In the genomic region with DNA sequence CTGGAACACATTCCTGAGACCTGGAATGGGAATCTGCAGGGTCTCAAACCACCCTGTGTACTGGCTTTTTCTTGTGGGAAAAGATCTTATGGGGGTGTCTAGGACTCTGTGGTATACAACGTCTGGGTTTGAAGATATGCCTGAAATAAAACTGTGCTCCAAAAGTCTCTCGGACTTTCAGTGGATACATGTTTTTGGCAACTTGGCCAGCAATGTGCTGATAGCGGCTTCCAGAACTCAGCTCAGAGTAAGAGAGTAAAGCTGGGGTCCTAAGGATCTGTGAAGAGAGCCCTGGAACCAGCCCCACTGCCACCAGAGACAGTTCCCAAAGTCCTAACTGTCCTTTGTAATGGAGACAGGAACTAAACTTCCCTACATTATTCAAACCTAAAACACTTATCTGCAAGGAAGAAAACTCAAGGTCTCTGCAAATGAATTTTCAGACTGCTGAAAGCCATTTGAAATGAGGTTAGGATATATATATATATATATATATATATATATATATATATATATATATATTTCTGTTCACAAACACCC, we compare ENCODE assay signal across 27 mouse cellular contexts. TPM values are rescaled to one million over a fixed set of nuclear protein-coding genes. Genes with fewer than 3 reads are reported as not detected.
A peak's percentile ranks its signal among the peaks of the same experiment; 100 is the strongest.
DNase-seq lines count a peak whose midpoint lies in the region; ATAC-seq and TF ChIP-seq lines count a peak whose summit lies in the region.
"Had no signal": no experiment of that assay in that cellular context is flagged by ENCODE, and none has a peak within 500 bp of the region (broad histone marks: within the 10 kb centered on the region; RNA-seq: fewer than 3 reads in every experiment).

No protein-coding gene starts in this region.

- 7% methylated on average over 3 of the region's 3 CpGs for WGBS in hindbrain, embryonic 11.5 days
- WGBS in hindbrain, postnatal 0 days, result 29% methylated on average over 3 of the region's 3 CpGs
- WGBS in midbrain, embryonic 11.5 days, result 6% methylated on average over 3 of the region's 3 CpGs
- 16% methylated on average over 3 of the region's 3 CpGs for WGBS in midbrain, postnatal 0 days

- DNase-seq in embryo, embryonic 10.5 days (ENCODE audit: low spot score), result peak; percentile 46
- no peak for DNase-seq in embryo, embryonic 10 days (ENCODE audit: low spot score)
- DNase-seq in hindbrain, embryonic 11.5 days (ENCODE audit: low spot score), result peak; percentile 41
- no peak for DNase-seq in hindbrain, postnatal 0 days (ENCODE audit: low spot score)
- DNase-seq in midbrain, embryonic 11.5 days (ENCODE audit: low spot score, missing footprints), result peak; percentile 92
- DNase-seq in midbrain, postnatal 0 days (ENCODE audit: low spot score), result no peak
- DNase-seq in brain, embryonic 14.5 days (ENCODE audit: low read depth), result peak; percentile 5
- no peak for DNase-seq in heart, adult 11 months
- DNase-seq: adrenal gland, adult 2 months; adrenal gland, postnatal 10 days; adrenal gland, postnatal 25 days; B cell, adult 2 months; cerebellum, adult 11-12 months; cerebellum, adult 2 months; cerebellum, adult 9-10 months; cerebellum, postnatal 10 days; cerebellum, postnatal 25 days; forebrain, postnatal 0 days had no signal

- no peaks in the 10 kb centered on the region for H3K9me3 ChIP-seq in hindbrain, embryonic 11.5 days (ENCODE audit: control insufficient read depth, low read length)
- no peaks in the 10 kb centered on the region for H3K9me3 ChIP-seq in hindbrain, postnatal 0 days (ENCODE audit: low read length)
- no peaks in the 10 kb centered on the region for H3K9me3 ChIP-seq in midbrain, embryonic 11.5 days (ENCODE audit: control insufficient read depth, low read length)
- no peaks in the 10 kb centered on the region for H3K9me3 ChIP-seq in midbrain, postnatal 0 days (ENCODE audit: low read length)
- H3K9me3 ChIP-seq: embryonic facial prominence, embryonic 10.5 days; embryonic facial prominence, embryonic 12.5 days; forebrain, embryonic 13.5 days; forebrain, embryonic 15.5 days; G1E had no signal

- H3K27me3 ChIP-seq in hindbrain, embryonic 11.5 days (ENCODE audit: control insufficient read depth, insufficient read depth, low read length), result peaks cover 51% of the 10 kb centered on the region
- H3K27me3 ChIP-seq in hindbrain, postnatal 0 days (ENCODE audit: insufficient read depth, low read length), result peaks cover 54% of the 10 kb centered on the region
- peaks cover 77% of the 10 kb centered on the region for H3K27me3 ChIP-seq in midbrain, embryonic 11.5 days (ENCODE audit: control insufficient read depth, insufficient read depth, low read length)
- peaks cover 54% of the 10 kb centered on the region for H3K27me3 ChIP-seq in midbrain, postnatal 0 days (ENCODE audit: insufficient read depth, low read length)
- H3K27me3 ChIP-seq: CH12.LX had no signal

- no peak overlapping the region for H3K27ac ChIP-seq in hindbrain, embryonic 11.5 days (ENCODE audit: low read depth, low read length)
- no peak overlapping the region for H3K27ac ChIP-seq in hindbrain, postnatal 0 days
- H3K27ac ChIP-seq in midbrain, embryonic 11.5 days (ENCODE audit: low read depth, low read length), result no peak overlapping the region; the same call in 1 of the 2 replicates
- no peak overlapping the region for H3K27ac ChIP-seq in midbrain, postnatal 0 days (ENCODE audit: low read depth, low read length)
- H3K27ac ChIP-seq: embryonic facial prominence, embryonic 10.5 days; embryonic facial prominence, embryonic 12.5 days; forebrain, embryonic 13.5 days; forebrain, embryonic 15.5 days had no signal

- H3K36me3 ChIP-seq in hindbrain, embryonic 11.5 days (ENCODE audit: control insufficient read depth, insufficient read depth, low read length), result no peaks in the 10 kb centered on the region
- H3K36me3 ChIP-seq in hindbrain, postnatal 0 days (ENCODE audit: insufficient read depth, low read length), result no peaks in the 10 kb centered on the region
- H3K36me3 ChIP-seq in midbrain, embryonic 11.5 days (ENCODE audit: control insufficient read depth, insufficient read depth, low read length), result no peaks in the 10 kb centered on the region
- H3K36me3 ChIP-seq in midbrain, postnatal 0 days (ENCODE audit: insufficient read depth, low read length), result no peaks in the 10 kb centered on the region
- H3K36me3 ChIP-seq: embryonic facial prominence, embryonic 10.5 days; embryonic facial prominence, embryonic 12.5 days; forebrain, embryonic 15.5 days; G1E had no signal

- no peak for ATAC-seq in hindbrain, embryonic 11.5 days (ENCODE audit: low FRiP score)
- no peak for ATAC-seq in hindbrain, postnatal 0 days
- ATAC-seq in midbrain, embryonic 11.5 days (ENCODE audit: low FRiP score), result no peak
- ATAC-seq in midbrain, postnatal 0 days (ENCODE audit: low FRiP score), result no peak
- ATAC-seq: activated CD4-positive, CD25-positive, alpha-beta regulatory T cell, adult 4 months; CD4-positive, CD25-positive, alpha-beta regulatory T cell, adult 4 months; forebrain, embryonic 13.5 days; forebrain, embryonic 15.5 days; forebrain, postnatal 0 days; Patski had no signal

- H3K4me1 ChIP-seq in hindbrain, embryonic 11.5 days (replicated peaks; ENCODE audit: control insufficient read depth, insufficient read depth, low read length), result peaks cover 6% of the 10 kb centered on the region; the same call in 1 of the 2 replicates
- no peaks in the 10 kb centered on the region for H3K4me1 ChIP-seq in hindbrain, postnatal 0 days (ENCODE audit: insufficient read depth, low read length)
- peaks cover 16% of the 10 kb centered on the region for H3K4me1 ChIP-seq in midbrain, embryonic 11.5 days (ENCODE audit: control insufficient read depth, insufficient read depth, low read length)
- H3K4me1 ChIP-seq in midbrain, postnatal 0 days (ENCODE audit: insufficient read depth, low read length), result no peaks in the 10 kb centered on the region

- no peak for TF ChIP-seq CTCF in hindbrain, postnatal 0 days (IDR thresholded peaks at IDR 0.05; ENCODE audit: low read depth)
- no peak for TF ChIP-seq CTCF in midbrain, postnatal 0 days (IDR thresholded peaks at IDR 0.05)
- no peak for TF ChIP-seq CTCF in brain, embryonic 14.5 days (IDR thresholded peaks at IDR 0.05; ENCODE audit: borderline replicate concordance, extremely low read depth, insufficient read depth, insufficient read length)

- no peak overlapping the region for H3K9ac ChIP-seq in hindbrain, embryonic 11.5 days (ENCODE audit: low read depth, low read length)
- H3K9ac ChIP-seq in hindbrain, postnatal 0 days (replicated peaks; ENCODE audit: low read length), result no peak overlapping the region
- peak overlapping the region; percentile 34; the same call in 1 of the 2 replicates for H3K9ac ChIP-seq in midbrain, embryonic 11.5 days (ENCODE audit: low read length)
- no peak overlapping the region for H3K9ac ChIP-seq in midbrain, postnatal 0 days (replicated peaks; ENCODE audit: low read length, poor library complexity, severe bottlenecking)
- H3K9ac ChIP-seq: embryonic facial prominence, embryonic 12.5 days; forebrain, embryonic 13.5 days; forebrain, embryonic 15.5 days; forebrain, postnatal 0 days had no signal

- H3K4me3 ChIP-seq in hindbrain, embryonic 11.5 days (ENCODE audit: low read depth, low read length), result no peak overlapping the region
- no peak overlapping the region for H3K4me3 ChIP-seq in hindbrain, postnatal 0 days (ENCODE audit: low read length)
- H3K4me3 ChIP-seq in midbrain, embryonic 11.5 days (ENCODE audit: low read depth, low read length), result no peak overlapping the region
- no peak overlapping the region for H3K4me3 ChIP-seq in midbrain, postnatal 0 days (ENCODE audit: low read depth, low read length)
- H3K4me3 ChIP-seq: embryonic facial prominence, embryonic 10.5 days; embryonic facial prominence, embryonic 12.5 days; forebrain, embryonic 13.5 days; forebrain, embryonic 15.5 days had no signal

- H3K4me2 ChIP-seq in hindbrain, embryonic 11.5 days (replicated peaks; ENCODE audit: low read depth, low read length), result no peak overlapping the region
- H3K4me2 ChIP-seq in hindbrain, postnatal 0 days (ENCODE audit: low read depth, low read length), result no peak overlapping the region
- H3K4me2 ChIP-seq in midbrain, embryonic 11.5 days, result peak overlapping the region; percentile 44
- H3K4me2 ChIP-seq in midbrain, postnatal 0 days (ENCODE audit: low read depth, low read length, poor library complexity, severe bottlenecking), result no peak overlapping the region
- H3K4me2 ChIP-seq: embryonic facial prominence, embryonic 12.5 days; forebrain, embryonic 13.5 days; forebrain, embryonic 15.5 days had no signal

- TF ChIP-seq POLR2A in brain, embryonic 14.5 days (IDR thresholded peaks at IDR 0.05; ENCODE audit: borderline replicate concordance, extremely low read depth, insufficient read depth, insufficient read length, poor library complexity, severe bottlenecking), result no peak

RNA-seq across cellular contexts. Expression of gene Pax5, which starts 5.4 kb away (rescaled TPM):
- polyA plus RNA-seq in hindbrain, embryonic 11.5 days (2014; fragmentation: Nextera tagmentation; extraction: Ambion mirVana), result 3.3 and 4.8 TPM in 2 replicates
- total RNA-seq in hindbrain, postnatal 0 days (2014; rRNA removed), result 10.0 and 14.4 TPM in 2 replicates
- polyA plus RNA-seq in hindbrain, postnatal 0 days (2015; fragmentation: Nextera tagmentation; extraction: Ambion mirVana), result 0.61 and 0.81 TPM in 2 replicates
- 4.1 and 4.8 TPM in 2 replicates for polyA plus RNA-seq in midbrain, embryonic 11.5 days (2014; fragmentation: Nextera tagmentation; extraction: Ambion mirVana)
- 46.0 and 61.3 TPM in 2 replicates for total RNA-seq in midbrain, postnatal 0 days (2014; rRNA removed)
- 3.0 and 3.4 TPM in 2 replicates for polyA plus RNA-seq in midbrain, postnatal 0 days (2015; fragmentation: Nextera tagmentation; extraction: Ambion mirVana)
- 5.0 and 15.0 TPM in 2 replicates for polyA plus RNA-seq in brain, embryonic 14.5 days (2012; rRNA removed)
- polyA plus RNA-seq: G1E, Patski had no signal

RNA-seq across cellular contexts. Expression of gene Zcchc7, which starts 40.0 kb away (rescaled TPM):
- 24.4 and 31.3 TPM in 2 replicates for polyA plus RNA-seq in hindbrain, embryonic 11.5 days (2014; fragmentation: Nextera tagmentation; extraction: Ambion mirVana)
- 15.6 and 18.9 TPM in 2 replicates for total RNA-seq in hindbrain, postnatal 0 days (2014; rRNA removed)
- 31.6 and 36.1 TPM in 2 replicates for polyA plus RNA-seq in hindbrain, postnatal 0 days (2015; fragmentation: Nextera tagmentation; extraction: Ambion mirVana)
- polyA plus RNA-seq in midbrain, embryonic 11.5 days (2014; fragmentation: Nextera tagmentation; extraction: Ambion mirVana), result 19.5 TPM in 2 replicates
- total RNA-seq in midbrain, postnatal 0 days (2014; rRNA removed), result 17.3 and 23.5 TPM in 2 replicates
- polyA plus RNA-seq in midbrain, postnatal 0 days (2015; fragmentation: Nextera tagmentation; extraction: Ambion mirVana), result 25.5 and 34.5 TPM in 2 replicates
- polyA plus RNA-seq in brain, embryonic 14.5 days (2012; rRNA removed), result 34.9 and 38.1 TPM in 2 replicates

Comparison
In these comparisons a context has a peak if more than half of its experiments do, and no peak if none do; other contexts are left out.
1. DNase-seq: peak in embryo, embryonic 10.5 days (single experiment), hindbrain, embryonic 11.5 days (single experiment), midbrain, embryonic 11.5 days (single experiment) and brain, embryonic 14.5 days (single experiment); none in embryo, embryonic 10 days (single experiment), hindbrain, postnatal 0 days (single experiment), midbrain, postnatal 0 days (single experiment) and heart, adult 11 months (single experiment).